Mouse (Mus musculus) CD4-positive naive resting alpha-beta T cell, adult 76 days (primary cell): ENCODE results near the gene Eml1. TPM values are rescaled to one million over a fixed set of nuclear protein-coding genes. Genes with fewer than 3 reads are reported as not detected.

Source experiments
- total RNA-seq: library from RNA; stranded (reverse); gene quantifications from one replicate; pipeline ENCODE4 v1.2.4, GENCODE M21; 2023

Gene Eml1
- total RNA-seq, result not detected

GRCm38 (mm10) chr12:108370596-108371428 lies at the start of gene Eml1:
Gene Eml1, plus strand, starts transcription at chr12:108370957.

GRCm38 (mm10) chr12:108333895-108334445 lies 36.8 kb upstream of the Eml1 start, which contains the start of gene Cyp46a1:
Gene Cyp46a1, plus strand, starts transcription at chr12:108334381.

GRCm38 (mm10) chr12:108554120-108554841 lies 183.5 kb downstream of the Eml1 start, which contains the start of gene Evl:
Gene Evl, plus strand, starts transcription at chr12:108554720.

Other genes starting within 250 kb of the Eml1 start
- gene Setd3, start 191.6 kb upstream of the Eml1 start, total RNA-seq, result 95.5 TPM
- 123 TPM for gene Ccnk, start 191.4 kb upstream of the Eml1 start, total RNA-seq
- gene Ccdc85c, start 95.5 kb upstream of the Eml1 start, total RNA-seq, result 1.7 TPM
- not detected for gene Hhipl1, start 64.7 kb upstream of the Eml1 start, total RNA-seq
- gene Cyp46a1, start 36.6 kb upstream of the Eml1 start, total RNA-seq, result not detected
- gene Evl, start 183.8 kb downstream of the Eml1 start, total RNA-seq, result 754 TPM